Mouse (Mus musculus): ENCODE data around the gene Iyd. TPM values are rescaled to one million over a fixed set of nuclear protein-coding genes. Genes with fewer than 3 reads are reported as not detected.

The Iyd gene
- polyA plus RNA-seq, 1 experiment from 2014 or later: 2.4 TPM

DNA sequence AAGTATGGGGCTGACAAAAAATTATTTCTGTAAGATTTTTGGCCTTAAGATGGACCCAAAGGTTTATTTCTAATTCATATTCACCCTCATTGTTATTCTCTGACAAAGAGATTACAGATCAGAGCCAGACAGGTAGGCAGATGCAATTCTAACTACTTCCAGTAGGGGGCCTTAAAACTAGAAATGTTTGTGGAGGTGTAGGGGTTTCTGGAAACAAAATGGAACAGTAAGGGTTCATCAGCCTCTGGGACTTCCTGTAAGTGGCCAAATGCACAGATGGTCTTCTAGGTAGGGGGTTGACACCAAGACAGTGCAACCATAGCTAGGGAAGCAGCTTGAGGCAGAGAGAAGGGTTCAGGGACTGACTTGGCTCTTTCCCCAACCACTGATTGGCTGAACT, 22.1 kb downstream of the Iyd start:
- no peaks in the 10 kb centered on the region for H3K9me3 ChIP-seq (ENCODE audit: control insufficient read depth, low read length)
- no peaks in the 10 kb centered on the region for H3K27me3 ChIP-seq (replicated peaks; ENCODE audit: control insufficient read depth, insufficient read depth, low read length)
- H3K27ac ChIP-seq (replicated peaks; ENCODE audit: low read depth, low read length): no peak overlapping the region
- H3K36me3 ChIP-seq (ENCODE audit: control insufficient read depth, insufficient read depth, low read length): no peaks in the 10 kb centered on the region
- no peaks in the 10 kb centered on the region for H3K4me1 ChIP-seq (ENCODE audit: control insufficient read depth, insufficient read depth, low read length)
- no peak overlapping the region for H3K4me3 ChIP-seq (ENCODE audit: low read depth, low read length)
- H3K9ac ChIP-seq (ENCODE audit: low read depth, low read length): no peak overlapping the region
- DNase-seq (ENCODE audit: low spot score): no peak
- no peak for ATAC-seq (ENCODE audit: low read depth)
- no peak overlapping the region for H3K4me2 ChIP-seq (ENCODE audit: low read depth, low read length)

- H3K27ac ChIP-seq (replicated peaks; ENCODE audit: low read depth, low read length): no peak overlapping the region
- H3K9ac ChIP-seq (ENCODE audit: low read depth, low read length): no peak overlapping the region
- no peak overlapping the region for H3K4me2 ChIP-seq (ENCODE audit: low read depth, low read length)
- ATAC-seq (ENCODE audit: low read depth) (no peak), DNase-seq (ENCODE audit: low spot score) (no peak)
- WGBS: 72% methylated on average over 4 of the region's 4 CpGs
- H3K36me3 ChIP-seq (ENCODE audit: control insufficient read depth, insufficient read depth, low read length): no peaks in the 10 kb centered on the region
- H3K4me3 ChIP-seq (ENCODE audit: low read depth, low read length): no peak overlapping the region
- no peaks in the 10 kb centered on the region for H3K9me3 ChIP-seq (ENCODE audit: control insufficient read depth, low read length)
- H3K4me1 ChIP-seq (ENCODE audit: control insufficient read depth, insufficient read depth, low read length): no peaks in the 10 kb centered on the region
- H3K27me3 ChIP-seq (replicated peaks; ENCODE audit: control insufficient read depth, insufficient read depth, low read length): no peaks in the 10 kb centered on the region
Observed at GRCm38 (mm10) chr10:3565126-3565525, 25.1 kb downstream of the Iyd start.

GRCm38 (mm10) chr10:3567821-3568220, 27.8 kb downstream of the Iyd start:
- H3K27me3 ChIP-seq (replicated peaks; ENCODE audit: control insufficient read depth, insufficient read depth, low read length): no peaks in the 10 kb centered on the region
- DNase-seq (ENCODE audit: low spot score) (no peak), ATAC-seq (ENCODE audit: low read depth) (no peak)
- H3K9me3 ChIP-seq (ENCODE audit: control insufficient read depth, low read length): no peaks in the 10 kb centered on the region
- H3K9ac ChIP-seq (ENCODE audit: low read depth, low read length): no peak overlapping the region
- H3K4me2 ChIP-seq (ENCODE audit: low read depth, low read length): no peak overlapping the region
- WGBS: 68% methylated on average over 6 of the region's 6 CpGs
- no peak overlapping the region for H3K4me3 ChIP-seq (ENCODE audit: low read depth, low read length)
- H3K4me1 ChIP-seq (ENCODE audit: control insufficient read depth, insufficient read depth, low read length): no peaks in the 10 kb centered on the region
- H3K36me3 ChIP-seq (ENCODE audit: control insufficient read depth, insufficient read depth, low read length): no peaks in the 10 kb centered on the region
- no peak overlapping the region for H3K27ac ChIP-seq (replicated peaks; ENCODE audit: low read depth, low read length)

GRCm38 (mm10) chr10:3572723-3573649, 32.9 kb downstream of the Iyd start:
- Histone ChIP-seq H3K36me3 (ENCODE audit: control insufficient read depth, insufficient read depth, low read length) (no peaks in the 10 kb centered on the region), H3K9me3 (ENCODE audit: control insufficient read depth, low read length) (no peaks in the 10 kb centered on the region), H3K27ac (replicated peaks; ENCODE audit: low read depth, low read length) (no peak overlapping the region), H3K9ac (ENCODE audit: low read depth, low read length) (no peak overlapping the region), H3K4me2 (ENCODE audit: low read depth, low read length) (no peak overlapping the region; the same call in 1 of the 2 replicates), H3K4me1 (ENCODE audit: control insufficient read depth, insufficient read depth, low read length) (no peaks in the 10 kb centered on the region), H3K27me3 (replicated peaks; ENCODE audit: control insufficient read depth, insufficient read depth, low read length) (no peaks in the 10 kb centered on the region), H3K4me3 (ENCODE audit: low read depth, low read length) (no peak overlapping the region)
- 57% methylated on average over 10 of the region's 10 CpGs for WGBS
- DNase-seq (ENCODE audit: low spot score): peak; percentile 91
- ATAC-seq (ENCODE audit: low read depth): peak; percentile 86

GRCm38 (mm10) chr10:3573905-3574500, 34.0 kb downstream of the Iyd start:
- Histone ChIP-seq H3K27me3 (replicated peaks; ENCODE audit: control insufficient read depth, insufficient read depth, low read length) (no peaks in the 10 kb centered on the region), H3K4me3 (ENCODE audit: low read depth, low read length) (no peak overlapping the region), H3K4me2 (ENCODE audit: low read depth, low read length) (no peak overlapping the region), H3K27ac (replicated peaks; ENCODE audit: low read depth, low read length) (no peak overlapping the region), H3K4me1 (ENCODE audit: control insufficient read depth, insufficient read depth, low read length) (no peaks in the 10 kb centered on the region), H3K9me3 (ENCODE audit: control insufficient read depth, low read length) (no peaks in the 10 kb centered on the region), H3K9ac (ENCODE audit: low read depth, low read length) (no peak overlapping the region), H3K36me3 (ENCODE audit: control insufficient read depth, insufficient read depth, low read length) (no peaks in the 10 kb centered on the region)
- ATAC-seq (ENCODE audit: low read depth) (no peak), DNase-seq (ENCODE audit: low spot score) (peak; percentile 60)
- 68% methylated on average over 4 of the region's 4 CpGs for WGBS

DNA sequence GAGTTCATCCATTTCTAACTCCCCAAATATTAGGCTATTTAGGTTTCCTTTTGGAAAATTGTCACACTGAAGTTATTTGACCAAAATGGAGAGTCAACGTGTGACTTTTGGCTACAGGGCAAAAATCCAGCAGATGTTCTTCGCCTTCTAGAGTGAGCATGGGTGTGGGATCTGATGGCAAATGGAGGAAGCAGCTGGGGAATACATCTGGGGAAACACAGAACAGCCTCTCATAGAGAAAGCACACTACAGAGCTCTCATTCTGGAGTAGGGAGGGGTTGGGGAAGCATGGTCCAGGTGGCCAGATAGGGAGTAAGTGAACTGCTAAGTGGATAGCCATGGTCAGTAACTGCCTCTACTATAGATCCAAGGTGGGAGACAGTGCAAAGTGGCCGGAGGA, 50.6 kb downstream of the Iyd start:
- Histone ChIP-seq H3K36me3 (ENCODE audit: control insufficient read depth, insufficient read depth, low read length) (no peaks in the 10 kb centered on the region), H3K4me1 (ENCODE audit: control insufficient read depth, insufficient read depth, low read length) (0 out of 2 replicates have a peak, but pooled peaks cover 4% of the 10 kb centered on the region), H3K27ac (replicated peaks; ENCODE audit: low read depth, low read length) (no peak overlapping the region), H3K4me3 (ENCODE audit: low read depth, low read length) (no peak overlapping the region), H3K9ac (ENCODE audit: low read depth, low read length) (no peak overlapping the region), H3K9me3 (ENCODE audit: control insufficient read depth, low read length) (no peaks in the 10 kb centered on the region), H3K4me2 (ENCODE audit: low read depth, low read length) (no peak overlapping the region), H3K27me3 (replicated peaks; ENCODE audit: control insufficient read depth, insufficient read depth, low read length) (no peaks in the 10 kb centered on the region)
- 58% methylated on average over 3 of the region's 3 CpGs for WGBS
- ATAC-seq (ENCODE audit: low read depth) (no peak), DNase-seq (ENCODE audit: low spot score) (no peak)

DNA sequence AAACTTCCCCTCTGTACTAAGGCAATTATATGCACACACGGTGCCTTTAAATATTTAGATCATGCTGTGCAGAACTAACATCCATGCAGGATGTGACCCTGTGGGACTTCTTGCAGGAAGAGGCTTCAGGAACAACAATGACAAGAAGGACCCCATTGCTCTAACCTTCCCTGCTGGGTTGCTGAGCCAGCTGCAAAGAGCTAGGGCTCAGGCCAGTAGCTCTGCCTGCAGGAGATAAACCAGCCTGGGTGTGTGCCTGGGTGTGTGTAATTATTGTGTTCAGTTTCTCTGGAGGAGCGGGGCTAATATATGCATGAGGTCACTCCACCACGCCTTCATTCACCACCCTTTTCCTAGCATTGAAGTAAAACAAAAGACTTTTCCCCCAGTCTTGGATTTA, 51.8 kb downstream of the Iyd start:
- 0 out of 2 replicates have a peak overlapping the region, but pooled peaks have one; percentile 44 for H3K27ac ChIP-seq (replicated peaks; ENCODE audit: low read depth, low read length)
- H3K36me3 ChIP-seq (ENCODE audit: control insufficient read depth, insufficient read depth, low read length): no peaks in the 10 kb centered on the region
- DNase-seq (ENCODE audit: low spot score) (no peak), ATAC-seq (ENCODE audit: low read depth) (no peak)
- WGBS: 37% methylated on average over 3 of the region's 3 CpGs
- no peaks in the 10 kb centered on the region for H3K9me3 ChIP-seq (ENCODE audit: control insufficient read depth, low read length)
- no peak overlapping the region for H3K4me2 ChIP-seq (ENCODE audit: low read depth, low read length)
- no peak overlapping the region for H3K4me3 ChIP-seq (ENCODE audit: low read depth, low read length)
- H3K4me1 ChIP-seq (ENCODE audit: control insufficient read depth, insufficient read depth, low read length): 0 out of 2 replicates have a peak, but pooled peaks cover 4% of the 10 kb centered on the region
- H3K27me3 ChIP-seq (replicated peaks; ENCODE audit: control insufficient read depth, insufficient read depth, low read length): no peaks in the 10 kb centered on the region
- no peak overlapping the region for H3K9ac ChIP-seq (ENCODE audit: low read depth, low read length)

GRCm38 (mm10) chr10:3596697-3597096, 56.7 kb downstream of the Iyd start:
- H3K9ac ChIP-seq (ENCODE audit: low read depth, low read length): no peak overlapping the region
- 43% methylated on average over 2 of the region's 2 CpGs for WGBS
- peak; percentile 64 for DNase-seq (ENCODE audit: low spot score)
- no peak overlapping the region for H3K27ac ChIP-seq (replicated peaks; ENCODE audit: low read depth, low read length)
- no peak for ATAC-seq (ENCODE audit: low read depth)
- H3K27me3 ChIP-seq (replicated peaks; ENCODE audit: control insufficient read depth, insufficient read depth, low read length): no peaks in the 10 kb centered on the region
- 0 out of 2 replicates have a peak, but pooled peaks cover 4% of the 10 kb centered on the region for H3K4me1 ChIP-seq (ENCODE audit: control insufficient read depth, insufficient read depth, low read length)
- no peak overlapping the region for H3K4me3 ChIP-seq (ENCODE audit: low read depth, low read length)
- no peaks in the 10 kb centered on the region for H3K36me3 ChIP-seq (ENCODE audit: control insufficient read depth, insufficient read depth, low read length)
- no peak overlapping the region for H3K4me2 ChIP-seq (ENCODE audit: low read depth, low read length)
- no peaks in the 10 kb centered on the region for H3K9me3 ChIP-seq (ENCODE audit: control insufficient read depth, low read length)
